25 mouse cellular contexts compared by ENCODE assay signal in genomic region chr3:94824110-94824509, GRCm38 (mm10). TPM values are rescaled to one million over a fixed set of nuclear protein-coding genes. Genes with fewer than 3 reads are reported as not detected.
DNase-seq lines count a peak whose midpoint lies in the region; ATAC-seq and TF ChIP-seq lines count a peak whose summit lies in the region.
"Had no signal": no experiment of that assay in that cellular context is flagged by ENCODE, and none has a peak within 500 bp of the region (broad histone marks: within the 10 kb centered on the region; RNA-seq: fewer than 3 reads in every experiment).

No protein-coding gene starts in this region.

- H3K79me2 ChIP-seq in liver, adult 2 months (ENCODE audit: control insufficient read depth, insufficient read depth, low read length): no peaks in the 10 kb centered on the region

- H3K4me2 ChIP-seq in liver, embryonic 12.5 days: no peak overlapping the region
- H3K4me2 ChIP-seq: heart, embryonic 15.5 days; hindbrain, embryonic 14.5 days; kidney, embryonic 15.5 days; liver, embryonic 13.5 days; neural tube, embryonic 15.5 days had no signal

- 0 out of 2 replicates have a peak, but pooled peaks have one; percentile 11 for TF ChIP-seq CTCF in liver, adult 2 months (IDR thresholded peaks at IDR 0.05; ENCODE audit: low read depth, low read length)
- peak; percentile 46 for TF ChIP-seq CTCF in E14TG2a.4 (conservative IDR thresholded peaks at IDR 0.05; ENCODE audit: low read length)
- no peak; the same call in none of the 2 replicates for TF ChIP-seq CTCF in left cerebral cortex, adult 2 months (IDR thresholded peaks at IDR 0.05)

- no peaks in the 10 kb centered on the region for H3K27me3 ChIP-seq in liver, adult 2 months (ENCODE audit: control insufficient read depth, insufficient read depth, low read length)
- H3K27me3 ChIP-seq in liver, embryonic 12.5 days (replicated peaks): no peaks in the 10 kb centered on the region
- H3K27me3 ChIP-seq in E14TG2a.4 (ENCODE audit: insufficient read depth, low read length): no peaks in the 10 kb centered on the region
- H3K27me3 ChIP-seq: heart, embryonic 15.5 days; kidney, embryonic 15.5 days; liver, embryonic 13.5 days; neural tube, embryonic 15.5 days had no signal

- no peak overlapping the region for H3K9ac ChIP-seq in liver, adult 2 months (ENCODE audit: low read depth, low read length)
- H3K9ac ChIP-seq in liver, embryonic 12.5 days: no peak overlapping the region
- H3K9ac ChIP-seq: heart, embryonic 15.5 days; hindbrain, embryonic 14.5 days; kidney, embryonic 15.5 days; liver, embryonic 13.5 days; neural tube, embryonic 15.5 days had no signal

- 88% methylated on average over 3 of the region's 3 CpGs for WGBS in liver, adult 2 months
- WGBS in liver, embryonic 12.5 days (ENCODE audit: insufficient replicate concordance): 72% methylated on average over 3 of the region's 3 CpGs

- peak; percentile 48 for DNase-seq in heart, adult 11 months
- no peak for DNase-seq in heart, postnatal 4 days
- DNase-seq in liver, adult 2 months (ENCODE audit: extremely low read depth, low read depth, low spot score): no peak
- peak; percentile 54 for DNase-seq in ZHBTc4 (ENCODE audit: low read depth, low spot score)
- no peak for DNase-seq in spleen, postnatal 14 days (ENCODE audit: low spot score in 2 of 2)
- DNase-seq in left cerebral cortex, adult 2 months (ENCODE audit: extremely low spot score in 1 of 2, low spot score in 2 of 2): no peak
- DNase-seq: adrenal gland, postnatal 36 days; cerebellum, adult 11 months; cerebellum, postnatal 10 days; gastrocnemius, postnatal 14 days; heart, postnatal 36 days; kidney, postnatal 4 days; liver, embryonic 13.5 days had no signal

- H3K4me1 ChIP-seq in liver, adult 2 months (ENCODE audit: control insufficient read depth, insufficient read depth, low read length): peaks cover 4% of the 10 kb centered on the region
- H3K4me1 ChIP-seq in liver, embryonic 12.5 days: peaks cover 3% of the 10 kb centered on the region; the same call in 1 of the 2 replicates
- peaks cover 16% of the 10 kb centered on the region for H3K4me1 ChIP-seq in E14TG2a.4 (replicated peaks; ENCODE audit: low read depth, low read length)

- no peak overlapping the region for H3K4me3 ChIP-seq in liver, adult 2 months (ENCODE audit: insufficient read depth, low read depth, low read length)
- no peak overlapping the region for H3K4me3 ChIP-seq in liver, embryonic 12.5 days
- no peak overlapping the region for H3K4me3 ChIP-seq in E14TG2a.4 (replicated peaks; ENCODE audit: low read length)
- H3K4me3 ChIP-seq in left cerebral cortex, adult 2 months: no peak overlapping the region
- H3K4me3 ChIP-seq: forebrain, embryonic 10.5 days; heart, embryonic 15.5 days; kidney, embryonic 15.5 days; limb, embryonic 10.5 days; liver, embryonic 13.5 days; midbrain, embryonic 10.5 days; neural tube, embryonic 15.5 days had no signal

- H3K36me3 ChIP-seq in liver, adult 2 months (ENCODE audit: control insufficient read depth, insufficient read depth, low read length): no peaks in the 10 kb centered on the region
- no peaks in the 10 kb centered on the region for H3K36me3 ChIP-seq in liver, embryonic 12.5 days
- H3K36me3 ChIP-seq in E14TG2a.4 (ENCODE audit: insufficient read depth, low read length): no peaks in the 10 kb centered on the region
- H3K36me3 ChIP-seq: forebrain, embryonic 10.5 days; heart, embryonic 15.5 days; kidney, embryonic 15.5 days; limb, embryonic 10.5 days; liver, embryonic 13.5 days; midbrain, embryonic 10.5 days; neural tube, embryonic 15.5 days had no signal

- intact Hi-C loops in left cerebral cortex, adult 2 months (cut with DNase I): no loop called here

- H3K27ac ChIP-seq in liver, adult 2 months (replicated peaks; ENCODE audit: insufficient read depth, low read depth, low read length): no peak overlapping the region
- H3K27ac ChIP-seq in liver, embryonic 12.5 days: no peak overlapping the region
- H3K27ac ChIP-seq in left cerebral cortex, adult 2 months: no peak overlapping the region
- H3K27ac ChIP-seq: forebrain, embryonic 10.5 days; heart, embryonic 15.5 days; hindbrain, embryonic 14.5 days; kidney, embryonic 15.5 days; limb, embryonic 10.5 days; liver, embryonic 13.5 days; macrophage; midbrain, embryonic 10.5 days; neural tube, embryonic 15.5 days had no signal

- no peak for ATAC-seq in liver, embryonic 12.5 days
- ATAC-seq: forebrain, embryonic 16.5 days; inflammation-experienced regulatory T-cells, adult 6 months had no signal

- no peaks in the 10 kb centered on the region for H3K9me3 ChIP-seq in liver, embryonic 12.5 days (replicated peaks)
- no peaks in the 10 kb centered on the region for H3K9me3 ChIP-seq in E14TG2a.4 (ENCODE audit: low read length)
- H3K9me3 ChIP-seq: heart, embryonic 15.5 days; kidney, embryonic 15.5 days; limb, embryonic 10.5 days; liver, embryonic 13.5 days; midbrain, embryonic 10.5 days; neural tube, embryonic 15.5 days had no signal

- TF ChIP-seq POLR2A in liver, adult 2 months (IDR thresholded peaks at IDR 0.05; ENCODE audit: extremely low read depth, insufficient read depth, low read length): no peak

RNA-seq across cellular contexts. Expression of gene Pogz, which starts 13.3 kb away (rescaled TPM):
- 10 to 100 TPM; 35.1 to 38.6 TPM for total RNA-seq in heart, postnatal 4 days (2021)
- total RNA-seq in liver, adult 2 months (2014; rRNA removed): 6.3 and 6.8 TPM in 2 replicates
- polyA plus RNA-seq in liver, adult 2 months (2012; rRNA removed): 6.4 and 9.9 TPM in 2 replicates
- polyA plus RNA-seq in liver, embryonic 12.5 days (2016; fragmentation: Nextera tagmentation; extraction: Ambion mirVana): 5.2 and 5.3 TPM in 2 replicates
- total RNA-seq in left cerebral cortex, adult 2 months (2021): 10 to 100 TPM; 57.4 to 60.2 TPM

RNA-seq across cellular contexts. Expression of gene Cgn, which starts 37.8 kb away (rescaled TPM):
- total RNA-seq in heart, postnatal 4 days (2021): under 1 TPM; 0.52 to 0.79 TPM
- 7.6 and 9.2 TPM in 2 replicates for total RNA-seq in liver, adult 2 months (2014; rRNA removed)
- 7.3 and 7.4 TPM in 2 replicates for polyA plus RNA-seq in liver, adult 2 months (2012; rRNA removed)
- 8.7 and 9.2 TPM in 2 replicates for polyA plus RNA-seq in liver, embryonic 12.5 days (2016; fragmentation: Nextera tagmentation; extraction: Ambion mirVana)
- 1 to 10 TPM; 4.5 TPM for total RNA-seq in left cerebral cortex, adult 2 months (2021)

Comparison
In these comparisons a context has a peak if more than half of its experiments do, and no peak if none do; other contexts are left out.
1. DNase-seq: peak in heart, adult 11 months (single experiment) and ZHBTc4 (single experiment); none in heart, postnatal 4 days (single experiment), liver, adult 2 months (single experiment), spleen, postnatal 14 days (0 of 2) and left cerebral cortex, adult 2 months (0 of 2).